Mouse (Mus musculus): ENCODE data around the gene Dock9. TPM values are rescaled to one million over a fixed set of nuclear protein-coding genes. Genes with fewer than 3 reads are reported as not detected.

The Dock9 gene
- total RNA-seq, 2 experiments from 2014 or later: 39.6 to 42.0 TPM

GRCm38 (mm10) chr14:121795536-121795935 is 2.1 kb downstream of the Dock9 start:
- DNase-seq: no peak
- intact Hi-C loops (cut with DNase I): no loop called here

- intact Hi-C loops (cut with DNase I): no loop called here
- DNase-seq: no peak
Measured at GRCm38 (mm10) chr14:121793639-121794038, 4.0 kb downstream of the Dock9 start.

GRCm38 (mm10) chr14:121791935-121792334 is 5.7 kb downstream of the Dock9 start:
- intact Hi-C loops (cut with DNase I): no loop called here
- DNase-seq: no peak

- intact Hi-C loops (cut with DNase I): no loop called here
- DNase-seq: no peak
Measured at GRCm38 (mm10) chr14:121791112-121791511, 6.5 kb downstream of the Dock9 start.

DNA sequence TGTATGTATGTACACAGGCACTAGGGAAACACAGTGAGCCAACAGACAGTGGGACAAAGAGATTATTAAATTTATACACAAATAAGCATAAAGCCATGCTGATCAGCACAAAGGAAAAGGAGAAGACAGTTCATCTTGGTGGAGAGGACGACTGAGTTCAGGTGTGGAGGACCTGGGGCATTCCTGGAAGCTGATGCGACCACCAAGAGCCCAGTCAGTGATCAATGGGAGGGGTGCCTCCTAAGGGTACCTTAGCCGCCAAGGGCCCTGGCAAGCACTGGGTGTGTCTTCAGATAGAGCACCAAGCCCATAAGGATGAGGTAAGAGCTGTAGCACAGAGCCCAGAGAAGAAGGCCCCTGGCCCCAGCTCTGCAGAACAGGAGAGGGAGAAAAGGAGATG is 8.4 kb downstream of the Dock9 start:
- no peak for DNase-seq
- intact Hi-C loops (cut with DNase I): no loop called here

DNA sequence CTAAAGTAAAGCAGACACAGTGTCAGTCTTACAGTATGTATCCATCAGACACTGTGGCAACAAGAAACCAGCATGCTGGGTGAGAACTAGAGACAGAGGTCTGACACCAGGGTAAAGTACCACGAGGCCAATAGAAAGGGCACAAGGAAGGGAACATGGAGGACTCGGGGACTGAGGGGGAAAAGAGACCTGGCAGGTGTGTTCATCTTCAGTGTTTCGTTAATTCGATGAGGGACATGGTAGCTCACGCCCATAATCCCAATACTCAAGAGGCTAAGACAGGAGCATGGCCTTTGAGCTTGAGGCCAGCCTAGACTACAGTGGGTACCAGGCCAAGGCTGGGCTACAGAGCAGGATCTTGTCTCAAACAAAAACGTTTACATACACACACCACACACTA is 9.2 kb downstream of the Dock9 start:
- DNase-seq: no peak
- intact Hi-C loops (cut with DNase I): no loop called here

GRCm38 (mm10) chr14:121787430-121787829 is 10.2 kb downstream of the Dock9 start:
- intact Hi-C loops (cut with DNase I): no loop called here
- no peak for DNase-seq

DNA sequence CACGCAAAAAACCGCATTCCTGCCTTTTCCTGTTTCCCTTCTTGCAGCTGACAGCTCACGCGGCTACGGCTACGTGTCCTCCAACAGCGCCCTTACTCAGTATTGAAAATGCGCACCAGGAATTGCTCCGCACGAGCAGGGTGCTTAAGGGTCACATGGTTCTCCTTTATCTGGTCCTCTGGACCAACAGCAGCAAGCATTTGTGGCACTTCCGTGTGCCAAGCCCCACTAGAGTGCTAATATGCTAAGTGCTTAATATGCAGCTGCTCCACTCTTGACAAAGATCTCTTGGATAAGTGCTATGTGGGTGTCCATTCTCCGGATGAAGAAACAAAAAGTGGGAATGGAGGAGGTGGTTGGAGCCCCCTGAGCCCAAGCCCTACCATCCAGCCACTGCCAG is 10.7 kb downstream of the Dock9 start:
- no peak for DNase-seq
- intact Hi-C loops (cut with DNase I): no loop called here

DNA sequence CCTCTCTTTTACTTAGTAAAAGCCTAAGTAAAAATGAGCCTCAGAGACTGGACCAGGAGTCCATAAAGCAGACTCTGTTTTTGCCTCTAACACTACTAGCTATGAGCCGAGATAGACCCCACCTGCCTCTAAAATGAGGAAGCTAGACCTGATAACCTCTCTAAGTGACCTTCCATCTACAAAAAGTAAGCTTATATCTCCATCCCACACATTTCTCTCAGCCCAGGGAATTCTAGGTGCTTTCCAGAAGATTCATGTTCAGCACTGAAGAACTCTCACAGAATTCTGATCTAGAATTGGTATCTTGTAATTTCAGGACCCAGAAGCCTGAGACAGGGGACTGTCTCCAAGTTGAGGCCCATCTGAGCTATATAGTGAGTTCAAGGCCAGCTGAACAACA is 12.2 kb downstream of the Dock9 start:
- intact Hi-C loops (cut with DNase I): no loop called here
- DNase-seq: no peak

DNA sequence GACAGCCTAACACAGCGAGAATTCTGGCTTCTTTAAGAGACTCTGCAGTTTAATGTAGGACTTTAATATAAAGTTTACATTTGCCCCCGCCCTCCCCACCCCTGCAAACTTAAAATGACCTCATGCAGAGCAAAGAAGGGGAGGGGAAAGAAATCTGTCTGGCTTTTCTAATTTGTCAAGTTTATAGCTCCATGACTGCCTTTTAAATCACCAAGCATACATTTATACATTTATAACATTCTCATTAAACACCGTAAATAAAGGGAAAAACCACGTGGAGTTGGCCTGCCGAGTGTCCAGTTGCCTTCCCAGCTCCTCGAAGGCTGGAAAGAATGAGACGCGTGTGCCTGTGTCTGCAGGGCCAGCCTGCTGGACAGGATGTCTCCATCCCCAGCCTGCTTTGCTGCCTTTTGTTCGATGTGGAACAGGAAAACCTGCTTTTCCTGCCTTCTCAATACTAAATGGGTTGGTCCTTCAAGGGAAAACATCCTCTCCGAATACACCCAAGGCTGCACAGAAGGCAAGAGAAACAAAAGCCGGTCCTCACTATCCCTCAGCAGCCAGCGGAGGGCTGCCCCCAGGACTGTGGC is 16.6 kb downstream of the Dock9 start:
- peak; percentile 52 to 57 for DNase-seq

GRCm38 (mm10) chr14:121780144-121780913 is 17.3 kb downstream of the Dock9 start:
- no peak for DNase-seq
- intact Hi-C loops (cut with DNase I): no loop called here

More for the DNA sequence above, 16.6 kb downstream of the Dock9 start:
- intact Hi-C loops (cut with DNase I): no loop called here

DNA sequence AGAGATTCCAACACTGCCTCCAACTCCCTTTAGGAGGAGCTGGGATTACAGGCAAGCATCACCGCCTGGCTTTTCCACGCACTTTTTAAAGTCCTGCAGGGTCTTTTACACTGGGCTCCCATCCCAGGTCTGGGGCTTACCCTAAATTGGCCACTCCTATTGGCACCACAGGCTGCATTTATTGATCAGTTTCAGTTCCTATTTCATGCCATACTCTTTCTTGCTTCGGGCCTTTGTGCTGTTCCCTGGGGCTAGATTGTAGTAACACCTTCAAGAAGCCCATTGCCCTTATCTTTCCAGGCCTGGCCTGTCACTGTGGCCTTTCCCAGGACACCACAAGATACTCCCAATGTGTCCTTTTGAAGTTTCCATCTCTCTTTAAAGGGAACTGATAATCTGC is 18.0 kb downstream of the Dock9 start:
- no peak for DNase-seq
- intact Hi-C loops (cut with DNase I): no loop called here

DNA sequence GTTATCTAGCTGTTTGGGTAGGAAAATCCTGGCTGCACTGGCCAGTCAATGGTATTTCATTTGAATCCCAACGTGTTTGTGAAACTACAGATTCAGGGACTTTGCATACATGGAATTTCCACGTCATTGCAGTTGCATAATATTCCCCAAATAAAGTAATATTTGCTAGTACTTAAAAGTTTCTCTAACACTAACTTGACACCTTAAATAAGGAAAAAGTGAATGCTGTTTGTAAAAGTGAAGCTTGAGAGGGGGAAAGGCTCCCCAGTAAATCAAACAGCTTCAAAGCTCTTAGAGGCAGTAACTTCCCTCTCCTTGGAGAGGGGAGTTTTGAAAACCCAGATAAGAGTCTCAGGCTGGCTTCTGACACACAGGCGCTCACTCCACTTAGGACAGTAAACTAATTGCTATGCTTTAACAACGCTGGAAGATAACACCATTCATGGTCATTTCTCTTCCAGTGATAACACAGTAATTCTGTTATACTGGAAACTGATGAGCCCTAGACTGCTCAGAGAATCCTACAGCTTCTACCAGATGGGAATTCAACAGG is 20.3 kb downstream of the Dock9 start:
- intact Hi-C loops (cut with DNase I): no loop called here

DNA sequence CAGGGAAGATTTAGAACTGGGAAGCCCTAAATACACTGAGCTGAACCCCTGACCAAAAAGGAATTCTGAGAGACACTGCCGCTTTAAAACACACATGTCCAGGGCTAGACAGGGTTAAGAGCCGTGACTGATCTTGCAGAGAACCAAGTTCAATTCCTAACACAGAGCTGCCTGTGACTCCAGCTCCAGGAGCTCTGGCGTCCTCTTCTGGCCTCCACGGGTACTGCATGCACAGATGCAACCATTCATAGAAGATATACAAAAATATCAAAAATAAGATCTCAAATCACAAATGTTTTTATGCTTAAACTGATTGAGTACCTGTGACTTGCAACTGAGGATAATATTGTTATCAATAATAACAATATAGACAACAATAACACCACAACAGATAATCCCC is 20.9 kb downstream of the Dock9 start:
- intact Hi-C loops (cut with DNase I): no loop called here
- no peak for DNase-seq

More for the DNA sequence above, 20.3 kb downstream of the Dock9 start:
- no peak for DNase-seq

DNA sequence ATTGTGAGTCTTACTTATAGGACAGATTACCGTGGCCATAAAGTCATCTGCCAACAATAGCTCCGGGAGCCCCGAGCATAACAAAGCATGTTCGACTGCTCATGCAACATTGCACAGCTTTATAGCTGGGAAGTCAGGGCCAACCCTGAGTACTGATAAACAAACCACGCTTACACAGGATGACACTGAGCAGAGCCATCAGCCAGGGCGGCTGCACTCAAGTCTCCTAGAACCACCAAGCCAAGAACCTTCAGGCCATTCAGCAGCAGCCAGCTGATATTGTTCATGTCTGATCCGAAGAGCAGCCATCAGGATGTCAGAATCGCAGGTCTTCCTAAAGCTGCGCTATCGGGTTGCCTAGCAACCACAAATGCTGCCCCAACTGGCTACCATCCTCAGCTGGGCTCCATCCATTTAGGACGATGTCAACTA is 35.6 kb downstream of the Dock9 start:
- intact Hi-C loops (cut with DNase I): no loop called here
- no peak for DNase-seq

- intact Hi-C loops (cut with DNase I): no loop called here
- DNase-seq: no peak
Measured at GRCm38 (mm10) chr14:121760403-121760802, 37.2 kb downstream of the Dock9 start.

- intact Hi-C loops (cut with DNase I): loop anchor here (5.0 kb wide), 2 partner anchors 57 to 117 kb away; no protein-coding TSS in a partner anchor
- peak in 1 of 2 experiments; percentile 17 for DNase-seq
Measured at GRCm38 (mm10) chr14:121754110-121754509, 43.5 kb downstream of the Dock9 start.

DNA sequence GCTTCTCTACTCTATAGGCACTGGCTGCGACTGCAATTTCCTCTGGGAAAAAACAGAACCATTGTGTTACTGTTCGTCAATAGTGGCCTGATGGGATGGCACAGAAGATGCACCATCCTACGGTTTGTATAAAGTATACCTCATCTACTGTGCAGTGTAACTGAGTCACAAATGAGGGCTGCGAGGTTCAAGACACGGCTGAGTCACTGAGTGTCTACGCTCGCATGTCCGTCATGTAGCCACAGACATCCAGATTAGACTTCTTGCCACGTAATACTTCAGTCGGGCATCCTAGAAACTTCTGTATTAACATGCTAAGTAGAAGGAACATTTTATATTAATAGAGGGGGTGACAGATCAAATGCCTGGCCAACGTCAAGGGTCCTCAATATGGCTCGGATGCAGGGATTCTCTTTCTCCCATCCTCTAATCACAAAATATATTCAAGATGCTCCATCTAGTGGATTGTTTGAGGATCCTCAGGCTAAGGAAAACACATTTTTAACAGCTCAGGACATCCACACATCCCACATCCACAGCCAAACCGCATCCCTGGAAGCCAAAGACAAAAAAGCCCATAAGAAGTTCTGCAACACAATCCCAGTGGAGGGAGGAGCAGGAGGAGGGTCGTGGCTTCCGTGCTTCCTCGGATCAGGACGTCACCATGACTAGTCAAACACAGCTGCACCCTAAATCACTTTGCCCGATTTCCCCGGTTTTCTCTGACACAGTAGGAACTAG is 44.8 kb downstream of the Dock9 start:
- intact Hi-C loops (cut with DNase I): loop anchor here (1.0 to 5.0 kb wide), 3 partner anchors 56 to 164 kb away; no protein-coding TSS in a partner anchor
- DNase-seq: no peak

- intact Hi-C loops (cut with DNase I): loop anchor here (5.0 kb wide), 2 partner anchors 52 to 112 kb away; no protein-coding TSS in a partner anchor
- no peak for DNase-seq
Measured at GRCm38 (mm10) chr14:121749606-121750005, 48.0 kb downstream of the Dock9 start.

GRCm38 (mm10) chr14:121749084-121749483 is 48.6 kb downstream of the Dock9 start:
- DNase-seq: no peak
- intact Hi-C loops (cut with DNase I): no loop called here

DNA sequence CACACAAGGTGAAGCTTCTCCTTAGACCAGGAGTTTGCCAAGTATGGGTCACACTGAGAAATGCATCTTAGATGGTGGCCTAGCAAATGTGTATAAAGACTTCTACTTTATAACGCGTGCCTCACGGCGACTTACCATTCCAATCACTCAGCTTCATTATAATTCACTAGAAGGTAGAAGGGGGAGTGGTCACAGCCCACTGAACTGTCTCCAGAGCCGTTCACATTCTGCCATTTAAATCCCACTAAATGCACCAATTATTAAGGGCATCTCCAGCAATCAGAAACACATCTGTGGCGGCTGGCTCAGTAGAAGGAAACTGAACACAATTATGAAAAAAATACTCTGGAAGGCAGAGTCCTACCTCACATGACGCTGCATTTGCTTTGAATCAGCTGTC is 50.3 kb downstream of the Dock9 start:
- DNase-seq: no peak
- intact Hi-C loops (cut with DNase I): no loop called here

Data from heart, postnatal 10 days (tissue).